Mouse (Mus musculus) brown adipose tissue, adult 24 weeks (tissue): ENCODE results near the gene Ms4a4b. TPM values are rescaled to one million over a fixed set of nuclear protein-coding genes. Genes with fewer than 3 reads are reported as not detected.
"Not testable (repeated sequence)": the region's sequence is repeated elsewhere in the genome, so short reads cannot be mapped to it uniquely, and the experiment has no call there.

Source experiments
- H3K27ac ChIP-seq: fragments of 200-500 bp; replicated peaks from 2 replicates; pipeline ENCODE4 v1.5.1; 2012; ENCODE audit warnings: low read depth, mild to moderate bottlenecking, low read length
- H3K4me1 ChIP-seq: fragments of 200-500 bp; 2 replicates; pipeline ENCODE4 v1.6.1; 2012; ENCODE audit warnings: low read length, mixed read lengths; ENCODE audit not compliant: control insufficient read depth, insufficient read depth, insufficient read length
- H3K4me3 ChIP-seq: fragments of 200-500 bp; 2 replicates; pipeline ENCODE4 v1.5.1; 2012; ENCODE audit warnings: low read depth, mild to moderate bottlenecking, low read length, moderate library complexity; ENCODE audit not compliant: insufficient read depth
- polyA plus RNA-seq: library from polyadenylated mRNA; stranded (reverse); fragments of >200 nt; gene quantifications from 2 replicates; pipeline ENCODE4 v1.2.4, GENCODE M21; 2012; ENCODE audit not compliant: missing spikeins, insufficient read depth, insufficient read length

Ms4a4b gene
- polyA plus RNA-seq = not detected in 2 replicates

GRCm38 (mm10) chr19:11443338-11443737 is at the start of gene Ms4a4b:
Gene Ms4a4b (plus strand): TSS chr19:11443553.
- Histone ChIP-seq H3K4me1 (no peaks in the 10 kb centered on the region), H3K4me3 (no peak within 1 kb of the TSS)

DNA sequence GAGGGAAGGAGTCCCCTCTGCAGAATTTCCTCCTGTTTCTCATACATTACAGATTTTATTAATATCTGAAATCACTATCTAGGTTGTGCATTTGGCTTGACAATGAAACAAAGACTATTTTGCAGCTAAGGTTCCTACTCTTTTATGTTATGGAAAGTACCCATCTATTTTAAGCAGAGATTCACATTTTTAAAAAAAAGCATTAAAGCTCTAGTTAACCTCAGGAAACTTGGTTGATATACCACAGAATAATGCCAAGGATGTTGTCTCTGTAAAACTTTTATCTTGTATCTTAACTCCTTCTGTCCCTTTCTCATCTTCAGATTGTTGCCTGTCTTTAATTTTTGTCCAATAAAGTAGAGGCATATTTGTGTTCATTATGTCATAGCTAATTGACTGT is 47.6 kb upstream of the Ms4a4b start:
- Histone ChIP-seq H3K4me3 (no peak overlapping the region), H3K4me1 (no peaks in the 10 kb centered on the region), H3K27ac (no peak overlapping the region)

More at GRCm38 (mm10) chr19:11443338-11443737, at the start of gene Ms4a4b:
- H3K27ac ChIP-seq = no peak within 1 kb of the TSS

- H3K4me1 ChIP-seq = no peaks in the 10 kb centered on the region
- no peak within 1 kb of the TSS for H3K4me3 ChIP-seq
- no peak within 1 kb of the TSS; the same call in 1 of the 2 replicates for H3K27ac ChIP-seq
These were observed 38.8 kb upstream of the Ms4a4b start, which contains the start of gene Ms4a4c for GRCm38 (mm10) chr19:11404527-11404926. Gene Ms4a4c (plus strand): TSS chr19:11404770.

DNA sequence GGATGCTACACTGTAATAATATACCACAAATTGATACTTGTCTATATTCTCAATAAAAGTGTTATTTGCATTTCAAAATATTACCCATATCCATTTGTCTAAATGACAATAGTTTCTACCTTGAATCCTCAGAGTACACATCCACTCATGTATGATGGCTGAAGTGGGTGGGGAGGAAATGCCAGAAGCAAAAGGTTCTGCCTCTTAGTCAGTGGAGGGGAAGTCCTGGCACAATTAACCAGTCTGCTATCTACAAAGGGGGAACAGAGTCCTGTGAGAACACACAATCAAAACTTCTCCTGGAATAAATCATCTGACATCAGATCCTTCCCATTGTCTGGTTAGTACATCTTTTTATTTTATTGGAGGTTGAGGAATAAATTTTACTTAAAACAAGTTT is 35.9 kb upstream of the Ms4a4b start:
- Histone ChIP-seq H3K4me1 (no peaks in the 10 kb centered on the region), H3K4me3 (no peak overlapping the region), H3K27ac (no peak overlapping the region)

- Histone ChIP-seq H3K4me3 (no peak overlapping the region), H3K4me1 (no peaks in the 10 kb centered on the region), H3K27ac (no peak overlapping the region)
These were observed 34.8 kb upstream of the Ms4a4b start for GRCm38 (mm10) chr19:11408591-11408990.

DNA sequence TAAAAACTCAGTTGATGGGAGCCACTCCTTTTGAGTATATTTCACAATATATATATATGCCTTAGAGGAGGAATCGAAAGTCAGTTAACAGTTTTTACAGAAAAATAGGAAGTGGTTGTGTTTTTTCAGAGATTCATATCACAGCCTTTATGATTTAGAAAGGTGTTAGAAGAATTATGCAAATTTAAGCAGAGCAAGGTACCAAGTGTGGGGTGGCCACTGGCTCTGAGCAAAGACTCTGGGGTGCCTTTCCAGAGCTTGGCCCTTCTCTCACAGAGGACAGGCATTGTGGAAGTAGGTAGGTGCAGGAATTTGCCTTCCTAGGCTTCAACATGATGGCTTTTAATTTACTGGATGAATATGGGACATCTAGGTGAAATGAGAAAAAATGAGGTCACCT is 31.7 kb upstream of the Ms4a4b start:
- Histone ChIP-seq H3K4me3 (no peak overlapping the region), H3K27ac (no peak overlapping the region), H3K4me1 (no peaks in the 10 kb centered on the region)

GRCm38 (mm10) chr19:11414084-11414483 is 29.3 kb upstream of the Ms4a4b start:
- H3K4me3 ChIP-seq = no peak overlapping the region
- no peak overlapping the region for H3K27ac ChIP-seq
- H3K4me1 ChIP-seq = no peaks in the 10 kb centered on the region

DNA sequence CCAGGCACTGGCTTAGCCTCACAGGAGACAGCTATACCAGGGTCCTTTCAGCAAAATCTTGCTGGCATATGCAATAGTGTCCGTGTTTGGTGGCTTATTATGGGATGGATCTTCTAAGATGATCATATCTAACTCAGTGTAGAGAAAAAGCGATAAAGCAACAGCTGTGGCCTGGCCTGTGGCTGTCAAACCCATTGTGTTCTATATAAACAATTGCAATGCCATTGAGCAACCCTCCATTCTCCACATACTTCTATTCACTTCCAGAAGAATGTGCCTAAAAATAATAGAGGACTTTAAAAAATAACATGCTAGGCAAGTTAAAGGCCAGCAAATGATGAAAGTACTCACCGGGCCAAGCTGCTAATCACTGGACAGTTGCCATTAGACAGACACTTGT is 27.8 kb upstream of the Ms4a4b start:
- H3K4me1 ChIP-seq = no peaks in the 10 kb centered on the region
- H3K4me3 ChIP-seq = no peak overlapping the region
- no peak overlapping the region for H3K27ac ChIP-seq

DNA sequence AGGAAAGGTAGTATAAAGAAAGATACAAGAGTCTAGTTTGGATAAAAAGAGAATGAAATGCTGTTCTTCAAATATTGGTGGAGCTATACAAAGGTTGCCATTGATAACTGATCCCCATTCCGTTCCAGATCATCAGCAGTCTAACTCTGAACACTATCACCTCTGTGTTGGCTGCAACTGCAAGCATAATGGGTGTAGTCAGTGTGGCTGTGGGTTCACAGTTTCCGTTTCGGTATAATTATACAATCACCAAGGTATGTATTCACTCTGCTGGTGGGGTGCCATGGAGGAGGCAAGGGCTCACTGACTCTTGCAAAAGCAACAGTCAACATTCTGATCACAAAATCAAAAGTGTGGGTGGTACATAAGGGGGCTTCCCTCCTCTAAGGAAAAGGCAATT is 24.5 kb upstream of the Ms4a4b start:
- H3K27ac ChIP-seq, H3K4me1 ChIP-seq, H3K4me3 ChIP-seq: not testable (repeated sequence)

DNA sequence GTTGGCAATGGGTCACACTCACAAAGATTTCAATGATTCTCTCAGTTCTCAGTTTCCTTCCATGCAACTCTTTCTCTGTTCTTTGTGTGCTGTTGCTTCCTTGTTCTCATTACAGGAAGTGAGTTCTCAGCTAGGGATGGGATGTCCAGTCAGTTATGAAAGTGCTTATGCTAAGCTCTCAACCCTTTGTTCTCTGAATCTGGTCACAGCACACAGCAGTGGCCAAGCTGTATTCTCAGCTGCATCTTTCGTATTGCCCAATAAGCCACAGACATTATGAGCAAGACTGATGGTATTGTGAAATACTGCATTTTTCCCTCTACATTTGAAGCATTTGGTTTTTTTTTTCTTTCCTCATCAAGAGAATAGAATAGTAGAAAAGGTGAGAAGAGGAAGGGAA is 12.1 kb upstream of the Ms4a4b start:
- not testable (repeated sequence) for H3K4me1 ChIP-seq, H3K4me3 ChIP-seq, H3K27ac ChIP-seq

GRCm38 (mm10) chr19:11435058-11435834 is 8.1 kb upstream of the Ms4a4b start:
- H3K27ac ChIP-seq = no peak overlapping the region
- no peak overlapping the region for H3K4me3 ChIP-seq
- no peaks in the 10 kb centered on the region for H3K4me1 ChIP-seq

GRCm38 (mm10) chr19:11443964-11444363 is 611 bp downstream of the Ms4a4b start:
- no peak overlapping the region for H3K4me3 ChIP-seq
- no peaks in the 10 kb centered on the region for H3K4me1 ChIP-seq
- H3K27ac ChIP-seq = no peak overlapping the region

GRCm38 (mm10) chr19:11447238-11447637 is 3.9 kb downstream of the Ms4a4b start:
- Histone ChIP-seq H3K4me1 (no peaks in the 10 kb centered on the region), H3K4me3 (no peak overlapping the region), H3K27ac (peak overlapping the region; percentile 48)

DNA sequence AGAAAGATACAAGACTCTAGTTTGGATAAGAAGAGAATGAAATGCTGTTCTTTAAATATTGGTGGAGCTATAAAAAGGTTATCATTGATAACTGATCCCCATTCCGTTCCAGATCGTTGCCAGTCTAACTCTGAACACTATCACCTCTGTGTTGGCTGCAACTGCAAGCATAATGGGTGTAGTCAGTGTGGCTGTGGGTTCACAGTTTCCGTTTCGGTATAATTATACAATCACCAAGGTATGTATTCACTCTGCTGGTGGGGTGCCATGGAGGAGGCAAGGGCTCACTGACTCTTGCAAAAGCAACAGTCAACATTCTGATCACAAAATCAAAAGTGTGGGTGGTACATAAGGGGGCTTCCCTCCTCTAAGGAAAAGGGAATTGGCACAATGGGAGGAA is 15.7 kb downstream of the Ms4a4b start:
- not testable (repeated sequence) for H3K4me1 ChIP-seq, H3K27ac ChIP-seq, H3K4me3 ChIP-seq

DNA sequence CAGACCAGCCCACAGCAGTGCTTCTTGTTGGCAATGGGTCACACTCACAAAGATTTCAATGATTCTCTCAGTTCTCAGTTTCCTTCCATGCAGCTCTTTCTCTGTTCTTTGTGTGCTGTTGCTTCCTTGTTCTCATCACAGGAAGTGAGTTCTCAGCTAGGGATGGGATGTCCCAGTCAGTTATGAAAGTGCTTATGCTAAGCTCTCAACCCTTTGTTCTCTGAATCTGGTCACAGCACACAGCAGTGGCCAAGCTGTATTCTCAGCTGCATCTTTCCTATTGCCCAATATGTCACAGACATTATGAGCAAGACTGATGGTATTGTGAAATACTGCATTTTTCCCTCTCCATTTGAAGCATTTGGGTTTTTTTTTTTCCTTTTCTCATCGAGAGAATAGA is 21.4 kb downstream of the Ms4a4b start:
- not testable (repeated sequence) for H3K4me1 ChIP-seq, H3K4me3 ChIP-seq, H3K27ac ChIP-seq

DNA sequence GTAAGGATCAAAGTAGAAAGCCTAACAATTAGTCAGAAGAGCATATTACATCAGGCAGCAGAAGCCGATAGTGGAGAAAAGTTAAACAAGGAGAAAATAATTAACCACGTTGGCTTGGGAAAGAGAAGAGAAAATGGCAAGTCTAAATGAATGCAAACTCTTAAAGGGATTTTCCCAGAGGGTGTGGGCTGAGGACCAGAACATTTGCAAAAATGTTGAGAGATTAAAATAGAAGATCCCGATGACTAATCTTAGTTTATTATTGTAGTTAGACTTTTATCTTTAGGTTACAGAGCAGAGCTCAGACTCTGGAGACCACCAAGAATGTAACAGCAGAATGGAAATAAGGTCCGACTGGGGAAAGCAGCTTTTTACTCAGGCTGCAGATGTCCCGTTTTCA is 23.1 kb downstream of the Ms4a4b start:
- H3K27ac ChIP-seq = no peak overlapping the region
- no peaks in the 10 kb centered on the region for H3K4me1 ChIP-seq

More for the DNA sequence above, 23.1 kb downstream of the Ms4a4b start:
- no peak overlapping the region for H3K4me3 ChIP-seq
